Mouse (Mus musculus): ENCODE measurements around the gene Gtf2f2. TPM values are rescaled to one million over a fixed set of nuclear protein-coding genes. Genes with fewer than 3 reads are reported as not detected.

Gtf2f2 gene
- polyA plus RNA-seq, 1 experiment: 33.5 TPM

DNA sequence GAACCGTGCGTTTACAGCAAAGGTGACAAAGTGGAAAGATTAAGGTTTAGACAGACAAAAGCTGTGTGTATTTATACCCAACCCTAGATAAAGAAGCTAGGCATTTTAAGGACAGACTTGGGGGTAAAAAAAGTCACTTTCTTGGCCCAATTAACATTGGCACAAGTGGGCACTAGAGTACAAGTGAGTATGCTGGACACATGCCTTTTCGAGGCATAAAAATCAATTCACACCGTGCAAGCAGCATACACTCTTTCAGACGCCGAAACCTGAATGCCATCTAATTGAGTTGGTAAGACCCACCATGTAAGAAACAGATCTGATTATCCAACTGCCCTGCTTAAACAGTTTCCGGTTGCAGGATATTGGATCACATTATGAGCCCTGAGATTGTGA lies 395 bp upstream of the Gtf2f2 start:
- Histone ChIP-seq H3K4me3 (replicated peaks; ENCODE audit: control insufficient read depth, low read depth, low read length) (peak overlapping the region; percentile 89), H3K4me1 (ENCODE audit: control insufficient read depth, insufficient read depth, low read length) (no peaks in the 10 kb centered on the region; the same call in 1 of the 2 replicates), H3K27ac (ENCODE audit: control insufficient read depth, insufficient read depth, low read depth, low read length, poor library complexity) (no peak overlapping the region)
- 29% methylated on average over 7 of the region's 7 CpGs for WGBS
- TF ChIP-seq CTCF (IDR thresholded peaks at IDR 0.05; ENCODE audit: control insufficient read depth, insufficient read depth, low read length) (no peak), POLR2A (IDR thresholded peaks at IDR 0.05; ENCODE audit: borderline replicate concordance, control insufficient read depth, low read depth, low read length) (no peak)

DNA sequence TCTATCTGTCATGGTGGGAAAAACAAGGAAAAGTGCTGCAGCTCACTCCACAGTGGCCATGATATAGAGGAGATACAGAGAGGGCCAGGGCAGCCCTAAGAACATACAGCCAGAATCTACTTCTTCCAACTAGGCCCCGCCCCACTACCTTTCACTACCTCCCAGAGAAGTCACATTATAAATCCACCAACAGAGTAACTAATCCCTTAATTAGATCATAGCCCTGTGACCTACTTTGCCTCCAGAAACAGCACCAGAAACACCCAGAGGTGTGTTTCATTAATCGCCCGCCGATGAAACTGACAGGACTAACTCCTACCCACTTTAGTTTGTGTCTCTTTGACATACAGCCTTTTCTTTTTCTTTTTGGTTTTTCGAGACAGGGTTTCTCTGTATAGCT lies 1.5 kb downstream of the Gtf2f2 start:
- no peak for TF ChIP-seq POLR2A (IDR thresholded peaks at IDR 0.05; ENCODE audit: borderline replicate concordance, control insufficient read depth, low read depth, low read length)
- TF ChIP-seq CTCF (IDR thresholded peaks at IDR 0.05; ENCODE audit: control insufficient read depth, insufficient read depth, low read length): no peak
- H3K27ac ChIP-seq (ENCODE audit: control insufficient read depth, insufficient read depth, low read depth, low read length, poor library complexity): no peak overlapping the region
- H3K4me3 ChIP-seq (replicated peaks; ENCODE audit: control insufficient read depth, low read depth, low read length): no peak overlapping the region
- H3K4me1 ChIP-seq (ENCODE audit: control insufficient read depth, insufficient read depth, low read length): no peaks in the 10 kb centered on the region; the same call in 1 of the 2 replicates
- WGBS: 81% methylated on average over 5 of the region's 5 CpGs

DNA sequence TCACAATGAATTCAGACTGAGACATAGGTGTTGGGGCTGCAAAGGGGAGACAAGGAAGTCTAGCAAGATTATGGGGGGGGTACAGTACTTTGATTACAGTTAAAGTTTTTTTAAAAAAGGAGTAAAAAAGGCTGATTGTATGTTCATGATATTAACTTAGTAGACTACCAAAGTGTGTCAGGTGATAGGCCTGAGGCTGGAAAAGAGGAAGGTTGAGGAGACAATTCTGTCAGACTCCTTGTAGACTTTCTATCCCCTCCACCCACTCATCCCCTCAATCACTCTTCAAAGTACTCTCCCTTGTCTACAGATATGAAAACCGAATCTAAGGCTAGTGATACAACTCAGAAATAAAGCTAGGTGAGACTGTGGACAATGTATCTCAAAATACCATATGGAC lies 2.5 kb downstream of the Gtf2f2 start:
- no peak overlapping the region for H3K27ac ChIP-seq (ENCODE audit: control insufficient read depth, insufficient read depth, low read depth, low read length, poor library complexity)
- TF ChIP-seq POLR2A (IDR thresholded peaks at IDR 0.05; ENCODE audit: borderline replicate concordance, control insufficient read depth, low read depth, low read length) (no peak), CTCF (IDR thresholded peaks at IDR 0.05; ENCODE audit: control insufficient read depth, insufficient read depth, low read length) (no peak)
- no peak overlapping the region for H3K4me3 ChIP-seq (replicated peaks; ENCODE audit: control insufficient read depth, low read depth, low read length)
- no peaks in the 10 kb centered on the region; the same call in 1 of the 2 replicates for H3K4me1 ChIP-seq (ENCODE audit: control insufficient read depth, insufficient read depth, low read length)
- 80% methylated on average over 1 of the region's 1 CpGs for WGBS

DNA sequence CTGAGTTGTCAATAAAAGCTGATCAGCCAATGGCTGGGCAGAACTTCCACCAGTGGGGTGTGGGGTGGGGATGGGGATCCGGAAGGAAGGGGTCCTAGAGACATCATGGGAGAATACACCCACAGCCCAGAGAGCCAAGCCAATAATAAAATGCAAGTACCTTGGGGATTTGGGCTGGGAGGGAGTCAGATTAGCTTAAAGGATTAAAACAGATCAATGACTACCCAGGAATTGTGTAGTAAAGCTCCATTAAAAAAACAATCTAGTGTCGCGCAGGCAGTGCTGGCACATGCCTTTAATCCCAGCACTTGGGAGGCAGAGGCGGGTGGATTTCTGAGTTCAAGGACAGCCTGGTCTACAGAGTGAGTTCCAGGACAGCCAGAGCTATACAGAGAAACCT lies 5.7 kb downstream of the Gtf2f2 start:
- 88% methylated on average over 4 of the region's 4 CpGs for WGBS
- Histone ChIP-seq H3K27ac (ENCODE audit: control insufficient read depth, insufficient read depth, low read depth, low read length, poor library complexity) (no peak overlapping the region), H3K4me1 (ENCODE audit: control insufficient read depth, insufficient read depth, low read length) (no peaks in the 10 kb centered on the region; the same call in none of the 2 replicates), H3K4me3 (replicated peaks; ENCODE audit: control insufficient read depth, low read depth, low read length) (no peak overlapping the region)
- TF ChIP-seq POLR2A (IDR thresholded peaks at IDR 0.05; ENCODE audit: borderline replicate concordance, control insufficient read depth, low read depth, low read length) (no peak), CTCF (IDR thresholded peaks at IDR 0.05; ENCODE audit: control insufficient read depth, insufficient read depth, low read length) (no peak)

DNA sequence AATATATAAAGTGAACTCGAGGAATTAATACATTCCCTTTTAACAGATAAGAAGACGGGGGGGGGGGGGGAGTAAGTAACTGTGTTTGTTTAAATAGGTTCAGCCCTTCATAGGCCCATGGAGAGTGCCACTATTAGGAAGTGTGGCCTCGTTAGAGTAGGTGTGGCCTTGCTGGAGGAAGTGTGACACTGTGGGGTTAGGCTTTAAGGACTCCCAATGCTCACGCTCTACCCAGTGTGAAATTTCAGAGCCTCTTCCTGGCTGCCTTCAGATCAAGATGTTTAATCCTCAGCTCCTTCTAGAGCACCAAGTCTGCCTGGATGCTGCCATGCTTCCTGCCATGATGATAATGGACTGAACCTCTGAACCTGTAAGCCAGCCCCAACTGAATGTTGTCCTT lies 8.9 kb downstream of the Gtf2f2 start:
- Histone ChIP-seq H3K4me3 (replicated peaks; ENCODE audit: control insufficient read depth, low read depth, low read length) (no peak overlapping the region), H3K27ac (ENCODE audit: control insufficient read depth, insufficient read depth, low read depth, low read length, poor library complexity) (no peak overlapping the region), H3K4me1 (ENCODE audit: control insufficient read depth, insufficient read depth, low read length) (no peaks in the 10 kb centered on the region; the same call in none of the 2 replicates)
- TF ChIP-seq CTCF (IDR thresholded peaks at IDR 0.05; ENCODE audit: control insufficient read depth, insufficient read depth, low read length) (no peak), POLR2A (IDR thresholded peaks at IDR 0.05; ENCODE audit: borderline replicate concordance, control insufficient read depth, low read depth, low read length) (no peak)
- WGBS: 35% methylated on average over 4 of the region's 4 CpGs

DNA sequence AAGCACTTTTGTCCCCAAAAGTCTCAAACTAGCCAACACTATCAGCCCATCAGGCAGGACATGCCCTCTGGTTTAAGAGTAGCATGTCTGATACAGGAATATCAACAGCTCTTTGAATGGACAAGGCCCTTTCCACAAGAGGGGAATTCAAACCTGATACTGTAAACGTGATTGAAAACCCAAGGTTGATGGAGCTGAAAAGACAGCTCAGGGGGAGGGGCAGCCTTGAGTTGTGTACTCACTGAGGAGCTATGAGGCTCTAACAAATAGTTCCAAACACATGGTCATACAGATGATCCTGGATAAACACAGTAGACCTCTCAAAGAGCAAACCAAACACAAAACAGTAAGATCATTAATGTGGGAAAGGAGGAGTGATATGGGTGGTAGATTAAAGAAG lies 12.6 kb downstream of the Gtf2f2 start:
- Histone ChIP-seq H3K4me1 (ENCODE audit: control insufficient read depth, insufficient read depth, low read length) (no peaks in the 10 kb centered on the region; the same call in none of the 2 replicates), H3K4me3 (replicated peaks; ENCODE audit: control insufficient read depth, low read depth, low read length) (no peak overlapping the region), H3K27ac (ENCODE audit: control insufficient read depth, insufficient read depth, low read depth, low read length, poor library complexity) (no peak overlapping the region)
- TF ChIP-seq POLR2A (IDR thresholded peaks at IDR 0.05; ENCODE audit: borderline replicate concordance, control insufficient read depth, low read depth, low read length): no peak
- WGBS: 63% methylated on average over 1 of the region's 1 CpGs

DNA sequence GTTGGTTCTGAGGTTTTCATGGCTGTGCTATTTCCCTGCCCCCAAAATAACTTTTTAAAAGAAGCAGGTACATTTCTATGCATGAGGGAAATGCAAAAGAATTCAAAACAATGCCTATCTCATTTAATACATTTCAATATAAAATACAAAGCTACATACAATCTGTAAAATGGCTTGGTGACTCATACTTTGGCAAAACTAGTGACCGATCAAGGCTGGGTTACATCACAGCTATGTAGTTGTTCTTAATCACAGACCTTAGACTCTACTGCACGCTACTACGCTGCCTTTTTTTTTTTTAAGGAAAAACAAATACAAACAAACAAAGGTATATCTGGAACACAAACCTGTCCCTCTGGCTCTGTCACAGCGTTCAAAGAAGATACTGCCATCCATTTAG lies 18.3 kb downstream of the Gtf2f2 start:
- no peak for TF ChIP-seq POLR2A (IDR thresholded peaks at IDR 0.05; ENCODE audit: borderline replicate concordance, control insufficient read depth, low read depth, low read length)
- TF ChIP-seq CTCF (IDR thresholded peaks at IDR 0.05; ENCODE audit: control insufficient read depth, insufficient read depth, low read length): no peak
- 86% methylated on average over 4 of the region's 4 CpGs for WGBS

DNA sequence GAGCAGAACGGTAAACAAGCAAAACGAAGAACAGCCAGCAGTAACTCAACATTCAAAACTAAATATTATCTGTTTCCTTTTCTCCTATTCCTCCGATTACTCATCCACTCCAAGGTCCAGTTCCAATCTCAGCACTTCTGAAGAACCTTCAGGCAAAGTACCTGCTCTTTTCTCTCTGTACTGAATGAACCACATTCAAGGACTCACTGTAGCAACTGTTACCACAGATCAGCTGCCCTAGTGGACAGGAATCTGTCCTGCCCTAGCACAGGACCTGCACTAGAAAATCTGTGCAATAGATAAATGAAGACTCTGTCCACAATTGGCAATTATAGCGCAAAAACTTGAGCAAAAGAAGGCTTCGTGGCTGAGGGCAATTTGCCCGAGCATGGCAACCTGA lies 19.7 kb downstream of the Gtf2f2 start:
- H3K4me3 ChIP-seq (replicated peaks; ENCODE audit: control insufficient read depth, low read depth, low read length): no peak overlapping the region
- no peak for TF ChIP-seq POLR2A (IDR thresholded peaks at IDR 0.05; ENCODE audit: borderline replicate concordance, control insufficient read depth, low read depth, low read length)
- 85% methylated on average over 6 of the region's 6 CpGs for WGBS
- H3K27ac ChIP-seq (ENCODE audit: control insufficient read depth, insufficient read depth, low read depth, low read length, poor library complexity): no peak overlapping the region
- no peaks in the 10 kb centered on the region for H3K4me1 ChIP-seq (ENCODE audit: control insufficient read depth, insufficient read depth, low read length)

More for the DNA sequence above, 18.3 kb downstream of the Gtf2f2 start:
- H3K4me1 ChIP-seq (ENCODE audit: control insufficient read depth, insufficient read depth, low read length): no peaks in the 10 kb centered on the region
- no peak overlapping the region for H3K27ac ChIP-seq (ENCODE audit: control insufficient read depth, insufficient read depth, low read depth, low read length, poor library complexity)
- no peak overlapping the region for H3K4me3 ChIP-seq (replicated peaks; ENCODE audit: control insufficient read depth, low read depth, low read length)

DNA sequence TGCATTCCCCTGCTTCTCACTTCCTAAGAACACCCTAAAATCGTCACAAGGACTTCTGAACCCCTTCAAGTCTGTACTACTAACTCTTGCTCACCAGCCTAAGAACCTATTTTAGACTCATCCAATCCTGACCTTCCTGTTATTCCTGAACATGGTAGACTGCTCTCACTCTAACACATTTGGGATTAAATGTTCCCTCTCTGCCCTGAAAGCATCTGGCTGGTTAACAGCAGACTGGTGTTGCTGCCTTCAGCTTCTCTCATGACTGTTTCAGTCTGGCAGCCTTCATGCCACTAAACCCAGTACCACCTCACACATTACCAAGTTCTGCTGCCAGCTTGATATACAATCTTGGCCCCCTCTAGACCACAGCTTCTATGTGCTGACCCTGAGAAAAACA lies 21.5 kb downstream of the Gtf2f2 start:
- TF ChIP-seq POLR2A (IDR thresholded peaks at IDR 0.05; ENCODE audit: borderline replicate concordance, control insufficient read depth, low read depth, low read length) (no peak), CTCF (IDR thresholded peaks at IDR 0.05; ENCODE audit: control insufficient read depth, insufficient read depth, low read length) (no peak)
- no peaks in the 10 kb centered on the region for H3K4me1 ChIP-seq (ENCODE audit: control insufficient read depth, insufficient read depth, low read length)
- no peak overlapping the region for H3K4me3 ChIP-seq (replicated peaks; ENCODE audit: control insufficient read depth, low read depth, low read length)
- 80% methylated on average over 1 of the region's 1 CpGs for WGBS
- H3K27ac ChIP-seq (ENCODE audit: control insufficient read depth, insufficient read depth, low read depth, low read length, poor library complexity): no peak overlapping the region
